In the genomic region with DNA sequence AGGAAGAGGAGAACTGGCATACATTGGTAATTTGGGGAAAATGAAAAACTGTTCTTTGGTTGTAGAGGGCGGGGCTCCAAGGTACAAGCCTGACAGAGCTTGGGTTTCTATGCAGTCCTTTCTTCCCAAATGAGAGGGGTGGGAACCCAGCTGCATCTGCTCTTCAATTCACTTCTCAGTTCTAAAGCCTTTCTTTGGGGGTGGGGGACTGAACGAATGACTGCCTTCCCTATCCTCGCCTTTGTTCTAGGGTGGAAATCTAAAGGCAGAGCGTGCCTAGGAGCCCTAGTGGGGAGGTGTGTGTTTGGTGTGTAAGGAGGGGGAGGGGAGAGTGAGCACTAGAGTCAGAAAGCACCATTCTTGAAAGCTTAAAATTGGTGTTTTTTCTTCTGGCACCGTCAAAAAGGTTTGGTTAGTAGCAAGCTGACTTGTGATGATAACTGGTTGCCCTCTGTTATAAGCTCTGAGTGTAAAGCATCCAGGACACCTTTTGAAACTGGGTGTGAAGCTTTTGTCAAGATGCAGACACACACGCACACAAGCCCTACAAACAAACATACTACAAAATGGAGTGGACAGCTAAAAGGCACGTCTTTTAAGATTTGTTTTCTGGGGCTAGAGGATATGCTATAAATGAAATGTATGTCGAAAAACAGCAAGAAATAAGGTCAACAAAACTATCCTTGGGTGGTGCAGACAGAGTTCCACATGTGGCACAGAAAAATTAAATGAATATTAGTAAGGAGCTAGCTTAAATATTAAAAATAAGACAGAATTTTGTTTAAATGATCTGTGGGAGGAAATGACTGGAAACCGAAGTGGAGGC, we compare ENCODE assay signal across 8 mouse cellular contexts. TPM values are rescaled to one million over a fixed set of nuclear protein-coding genes. Genes with fewer than 3 reads are reported as not detected.
DNase-seq lines count a peak whose midpoint lies in the region; ATAC-seq lines count a peak whose summit lies in the region.

No protein-coding gene starts in this region.

- peak; percentile 63 for ATAC-seq in forebrain, embryonic 16.5 days
- ATAC-seq in megakaryocyte-erythroid progenitor cell, adult 5-6 weeks (replicated peaks; ENCODE audit: low FRiP score, low TSS enrichment, poor library complexity, severe bottlenecking), result no peak

- WGBS in forebrain, embryonic 16.5 days, result 5% methylated on average over 9 of the region's 9 CpGs

- peak; percentile 52 to 59 for DNase-seq in cerebellum, postnatal 10 days
- DNase-seq in cerebellum, adult 8-10 months, result no peak
- peak; percentile 4 for DNase-seq in ZHBTc4 (ENCODE audit: low read depth, low spot score)
- DNase-seq in mesoderm, embryonic 11.5 days (ENCODE audit: low read depth, low spot score), result peak; percentile 49
- DNase-seq in ovary, postnatal 14 days (ENCODE audit: low spot score), result no peak
- DNase-seq in thymus, postnatal 4 days, result no peak

- H3K36me3 ChIP-seq in forebrain, embryonic 16.5 days (ENCODE audit: control insufficient read depth, insufficient read depth), result 0 out of 2 replicates have a peak, but pooled peaks cover 2% of the 10 kb centered on the region

- H3K4me3 ChIP-seq in forebrain, embryonic 16.5 days (replicated peaks; ENCODE audit: low read length), result peak overlapping the region; percentile 99

- peak overlapping the region; percentile 88 for H3K27ac ChIP-seq in forebrain, embryonic 16.5 days (ENCODE audit: low read length)

- H3K27me3 ChIP-seq in forebrain, embryonic 16.5 days (replicated peaks; ENCODE audit: control insufficient read depth, insufficient read depth, low read length), result no peaks in the 10 kb centered on the region

- H3K9me3 ChIP-seq in forebrain, embryonic 16.5 days (ENCODE audit: control insufficient read depth, low read length), result no peaks in the 10 kb centered on the region

- H3K4me2 ChIP-seq in forebrain, embryonic 16.5 days (ENCODE audit: low read length), result peak overlapping the region; percentile 72

- H3K4me1 ChIP-seq in forebrain, embryonic 16.5 days (replicated peaks; ENCODE audit: control insufficient read depth, insufficient read depth, low read length), result peaks cover 19% of the 10 kb centered on the region

- H3K9ac ChIP-seq in forebrain, embryonic 16.5 days (replicated peaks; ENCODE audit: low read depth, low read length), result peak overlapping the region; percentile 99

RNA-seq across cellular contexts. Expression of a gene that starts 1.2 kb away (rescaled TPM):
- 515 and 521 TPM in 2 replicates for polyA plus RNA-seq in forebrain, embryonic 16.5 days (2015; fragmentation: Nextera tagmentation; extraction: Ambion mirVana)
- total RNA-seq in megakaryocyte-erythroid progenitor cell, adult 5-6 weeks (2014; fragmentation: Nextera tagmentation), result 1.9 TPM in 1 of 2 replicates, not detected in the other
- total RNA-seq in megakaryocyte-erythroid progenitor cell, adult 5-6 weeks (2017), result not detected in 2 replicates

Comparison
In these comparisons a context has a peak if more than half of its experiments do, and no peak if none do; other contexts are left out.
1. DNase-seq: peak in cerebellum, postnatal 10 days (2 of 2), ZHBTc4 (single experiment) and mesoderm, embryonic 11.5 days (single experiment); none in cerebellum, adult 8-10 months (single experiment), ovary, postnatal 14 days (single experiment) and thymus, postnatal 4 days (single experiment).